Mouse (Mus musculus): ENCODE data around the gene Olfr951. TPM values are rescaled to one million over a fixed set of nuclear protein-coding genes. Genes with fewer than 3 reads are reported as not detected.

The Olfr951 gene
- total RNA-seq (2021): not detected
- long read RNA-seq, experiment 1: 0 reads
- long read RNA-seq, experiment 2: 0 reads

- no peak for DNase-seq
Measured at GRCm38 (mm10) chr9:39387110-39387509, at the start of gene Olfr951. Olfr951 (plus strand) TSS chr9:39387410.

GRCm38 (mm10) chr9:39427048-39427447, 39.8 kb downstream of the Olfr951 start, which contains the start of gene Olfr952:
Olfr952 (minus strand) TSS chr9:39427148.
- DNase-seq: no peak

Other genes with a start within 250 kb of the Olfr951 start
- not detected for gene Olfr943, start 221.1 kb upstream of the Olfr951 start, total RNA-seq (2021)
- gene Olfr944, start 185.5 kb upstream of the Olfr951 start, total RNA-seq (2021): not detected
- gene Olfr1537, start 137.4 kb upstream of the Olfr951 start, total RNA-seq (2021): not detected
- not detected for gene Olfr945, start 110.6 kb upstream of the Olfr951 start, total RNA-seq (2021)
- not detected for gene Olfr948, start 61.4 kb upstream of the Olfr951 start, total RNA-seq (2021)
- not detected for gene Olfr952, start 39.7 kb downstream of the Olfr951 start, total RNA-seq (2021)
- gene Olfr954, start 69.3 kb downstream of the Olfr951 start, total RNA-seq (2021): not detected
- not detected for gene Olfr955, start 84.5 kb downstream of the Olfr951 start, total RNA-seq (2021)
- gene Olfr44, start 106.6 kb downstream of the Olfr951 start, total RNA-seq (2021): not detected
- gene Olfr957, start 128.4 kb downstream of the Olfr951 start, total RNA-seq (2021): not detected
- gene Olfr958, start 166.6 kb downstream of the Olfr951 start, total RNA-seq (2021): not detected
- gene Olfr959, start 188.2 kb downstream of the Olfr951 start, total RNA-seq (2021): not detected
- 10 to 100 TPM; 15.4 to 20.6 TPM for gene AW551984, start 217.0 kb downstream of the Olfr951 start, total RNA-seq (2021)
- gene Olfr148, start 223.2 kb downstream of the Olfr951 start, total RNA-seq (2021): not detected
- not detected for gene Olfr960, start 234.0 kb downstream of the Olfr951 start, total RNA-seq (2021)